Mouse (Mus musculus) right cerebral cortex, postnatal 25 days (tissue): ENCODE measurements around the gene Anxa7.

Source experiments
- DNase-seq: peaks from one replicate; pipeline ENCODE4 v3.0.0; 2022

Gene Anxa7

DNA sequence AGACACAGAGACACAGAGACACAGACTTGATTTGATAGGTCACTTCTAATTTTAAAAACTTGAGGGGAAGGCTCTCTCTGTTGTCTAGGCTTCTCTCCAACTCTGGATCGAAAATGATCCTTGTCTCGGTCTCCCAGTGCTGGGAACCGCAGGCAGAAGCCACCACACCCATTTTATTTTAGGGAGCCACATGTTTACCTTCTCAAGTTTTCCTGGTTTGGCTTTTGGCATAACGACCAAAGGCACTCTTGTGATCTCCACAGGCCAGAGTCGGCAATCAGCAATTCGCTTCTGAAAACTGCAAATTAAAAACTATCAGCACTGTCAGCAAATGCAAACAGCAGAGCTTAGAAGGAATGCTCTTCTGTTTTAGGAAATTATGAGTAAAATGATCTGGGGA lies 48.2 kb downstream of the Anxa7 start:
- no peak for DNase-seq

- DNase-seq: no peak
These were observed 50.1 kb downstream of the Anxa7 start for GRCm38 (mm10) chr14:20429833-20430232.

- no peak for DNase-seq
These were observed 51.3 kb downstream of the Anxa7 start for GRCm38 (mm10) chr14:20428593-20428992.

GRCm38 (mm10) chr14:20423046-20423445 lies 56.9 kb downstream of the Anxa7 start:
- DNase-seq: no peak

- no peak for DNase-seq
These were observed 57.7 kb downstream of the Anxa7 start for GRCm38 (mm10) chr14:20422257-20422656.
